Mouse (Mus musculus): ENCODE data around the gene Tcaf3. TPM values are rescaled to one million over a fixed set of nuclear protein-coding genes. Genes with fewer than 3 reads are reported as not detected.

Tcaf3 gene
- polyA plus RNA-seq, 1 experiment from 2014 or later: not detected

DNA sequence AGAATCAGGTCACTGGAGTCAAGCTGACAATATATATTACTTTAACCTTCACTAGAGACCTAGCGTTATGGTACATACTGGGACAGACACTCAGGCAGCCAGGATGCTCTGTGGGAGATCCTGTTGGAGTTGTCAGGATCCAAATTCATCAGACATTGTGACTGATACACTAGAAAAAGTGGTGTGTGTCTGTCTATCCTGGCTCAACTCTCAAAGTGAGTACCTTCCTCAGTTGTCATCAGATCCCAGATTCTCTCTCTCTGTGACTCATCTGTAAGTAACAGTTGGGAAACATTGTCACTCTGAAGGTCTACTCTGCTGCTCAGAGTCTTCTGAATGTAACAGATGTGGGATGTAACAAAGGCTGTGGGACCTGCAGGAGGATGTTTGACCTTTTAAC lies 57.8 kb downstream of the Tcaf3 start:
- Histone ChIP-seq H3K4me2 (replicated peaks) (no peak overlapping the region), H3K27ac (replicated peaks) (no peak overlapping the region), H3K9ac (replicated peaks) (no peak overlapping the region), H3K4me3 (no peak overlapping the region), H3K4me1 (no peaks in the 10 kb centered on the region), H3K9me3 (no peaks in the 10 kb centered on the region), H3K36me3 (no peaks in the 10 kb centered on the region), H3K27me3 (no peaks in the 10 kb centered on the region)
- WGBS: 83% methylated on average over 1 of the region's 1 CpGs
- no peak for ATAC-seq (replicated peaks)

Other genes starting within 250 kb of the Tcaf3 start
- gene Zyx, start 248.1 kb downstream of the Tcaf3 start, polyA plus RNA-seq (2015; fragmentation: Nextera tagmentation; extraction: Ambion mirVana): 33.1 and 37.6 TPM in 2 replicates
- 0.14 and 0.20 TPM in 2 replicates for gene Epha1, start 224.4 kb downstream of the Tcaf3 start, polyA plus RNA-seq (2015; fragmentation: Nextera tagmentation; extraction: Ambion mirVana)
- not detected in 2 replicates for gene Tas2r143, start 197.5 kb downstream of the Tcaf3 start, polyA plus RNA-seq (2015; fragmentation: Nextera tagmentation; extraction: Ambion mirVana)
- not detected in 2 replicates for gene Tas2r135, start 192.3 kb downstream of the Tcaf3 start, polyA plus RNA-seq (2015; fragmentation: Nextera tagmentation; extraction: Ambion mirVana)
- not detected in 2 replicates for gene Tas2r126, start 163.2 kb downstream of the Tcaf3 start, polyA plus RNA-seq (2015; fragmentation: Nextera tagmentation; extraction: Ambion mirVana)
- not detected in 2 replicates for gene Olfr458, start 132.5 kb downstream of the Tcaf3 start, polyA plus RNA-seq (2015; fragmentation: Nextera tagmentation; extraction: Ambion mirVana)
- gene Olfr457, start 121.4 kb downstream of the Tcaf3 start, polyA plus RNA-seq (2015; fragmentation: Nextera tagmentation; extraction: Ambion mirVana): not detected in 2 replicates
- not detected in 2 replicates for gene Olfr456, start 110.5 kb downstream of the Tcaf3 start, polyA plus RNA-seq (2015; fragmentation: Nextera tagmentation; extraction: Ambion mirVana)
- not detected in 2 replicates for gene Olfr455, start 50.1 kb downstream of the Tcaf3 start, polyA plus RNA-seq (2015; fragmentation: Nextera tagmentation; extraction: Ambion mirVana)
- 1.3 and 1.7 TPM in 2 replicates for gene Tcaf2, start 47.6 kb upstream of the Tcaf3 start, polyA plus RNA-seq (2015; fragmentation: Nextera tagmentation; extraction: Ambion mirVana)
- gene Tcaf1, start 112.4 kb upstream of the Tcaf3 start, polyA plus RNA-seq (2015; fragmentation: Nextera tagmentation; extraction: Ambion mirVana): 206 and 210 TPM in 2 replicates
- not detected in 2 replicates for gene Olfr453, start 141.7 kb upstream of the Tcaf3 start, polyA plus RNA-seq (2015; fragmentation: Nextera tagmentation; extraction: Ambion mirVana)
- not detected in 2 replicates for gene Olfr38, start 158.7 kb upstream of the Tcaf3 start, polyA plus RNA-seq (2015; fragmentation: Nextera tagmentation; extraction: Ambion mirVana)
- not detected in 2 replicates for gene Olfr452, start 187.4 kb upstream of the Tcaf3 start, polyA plus RNA-seq (2015; fragmentation: Nextera tagmentation; extraction: Ambion mirVana)
- not detected in 2 replicates for gene Olfr450, start 214.2 kb upstream of the Tcaf3 start, polyA plus RNA-seq (2015; fragmentation: Nextera tagmentation; extraction: Ambion mirVana)
- gene Olfr449, start 236.7 kb upstream of the Tcaf3 start, polyA plus RNA-seq (2015; fragmentation: Nextera tagmentation; extraction: Ambion mirVana): not detected in 2 replicates

All from forebrain, embryonic 15.5 days (tissue).